Mouse (Mus musculus): ENCODE data around the gene Chpf. TPM values are rescaled to one million over a fixed set of nuclear protein-coding genes. Genes with fewer than 3 reads are reported as not detected.

Gene Chpf
- 55.1 TPM for polyA plus RNA-seq (2015; fragmentation: Illumina TruSeq; extraction: RNeasy Lipid Tissue Mini Kit (QIAGEN cat#74804); ENCODE audit: low read depth, low replicate concordance)

DNA sequence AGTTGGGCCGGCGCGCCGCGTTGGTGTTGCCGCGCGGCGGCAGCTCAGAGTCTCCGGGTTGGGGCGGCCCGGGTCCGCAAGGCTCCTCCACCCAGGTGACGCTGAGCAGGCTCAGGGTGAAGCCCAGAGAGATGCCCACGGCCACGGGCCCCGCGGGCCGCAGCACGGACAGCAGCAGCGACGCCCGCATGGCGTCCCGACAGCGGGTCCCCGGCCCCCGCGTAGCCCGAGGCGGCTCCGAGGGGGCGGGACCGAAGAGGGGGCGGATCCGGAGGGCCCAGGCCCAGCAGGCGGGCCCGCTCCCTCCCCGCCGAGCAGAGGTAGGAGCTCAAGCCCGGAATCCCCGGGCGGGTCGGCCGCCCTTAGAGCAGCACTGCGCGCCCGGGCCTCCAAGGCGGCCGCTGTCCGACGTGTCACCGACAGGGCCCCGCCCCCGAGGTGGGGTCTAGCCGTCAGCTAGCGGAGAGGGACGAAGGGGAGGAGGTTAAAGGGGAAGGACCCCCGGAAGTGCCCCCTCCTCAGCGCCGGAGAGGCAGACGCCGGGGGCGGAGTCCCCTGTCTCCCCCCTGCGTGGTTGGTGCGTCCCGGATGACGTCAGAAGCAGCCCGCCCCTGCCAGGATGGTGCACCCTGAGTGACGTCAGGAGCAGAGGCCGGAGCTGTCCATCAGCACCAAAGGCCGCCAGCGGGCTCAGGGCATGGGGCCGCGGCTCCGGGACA, at the start of gene Chpf, which contains the start of gene Tmem198:
TSS of gene Chpf (minus strand) at position 392 of the 719 bp plus-strand sequence.
TSS of gene Tmem198 (plus strand) at position 617 of the 719 bp plus-strand sequence.

GRCm38 (mm10) chr1:75521321-75522031, 42.4 kb upstream of the Chpf start, which contains the start of gene Stk11ip:
TSS of gene Stk11ip (plus strand) at chr1:75521529.

GRCm38 (mm10) chr1:75507006-75507405, 27.9 kb upstream of the Chpf start, which contains the start of gene Inha:
TSS of gene Inha (plus strand) at chr1:75507077.

GRCm38 (mm10) chr1:75505956-75506831, 27.1 kb upstream of the Chpf start, which contains the start of gene Obsl1:
TSS of gene Obsl1 (minus strand) at chr1:75506452.

DNA sequence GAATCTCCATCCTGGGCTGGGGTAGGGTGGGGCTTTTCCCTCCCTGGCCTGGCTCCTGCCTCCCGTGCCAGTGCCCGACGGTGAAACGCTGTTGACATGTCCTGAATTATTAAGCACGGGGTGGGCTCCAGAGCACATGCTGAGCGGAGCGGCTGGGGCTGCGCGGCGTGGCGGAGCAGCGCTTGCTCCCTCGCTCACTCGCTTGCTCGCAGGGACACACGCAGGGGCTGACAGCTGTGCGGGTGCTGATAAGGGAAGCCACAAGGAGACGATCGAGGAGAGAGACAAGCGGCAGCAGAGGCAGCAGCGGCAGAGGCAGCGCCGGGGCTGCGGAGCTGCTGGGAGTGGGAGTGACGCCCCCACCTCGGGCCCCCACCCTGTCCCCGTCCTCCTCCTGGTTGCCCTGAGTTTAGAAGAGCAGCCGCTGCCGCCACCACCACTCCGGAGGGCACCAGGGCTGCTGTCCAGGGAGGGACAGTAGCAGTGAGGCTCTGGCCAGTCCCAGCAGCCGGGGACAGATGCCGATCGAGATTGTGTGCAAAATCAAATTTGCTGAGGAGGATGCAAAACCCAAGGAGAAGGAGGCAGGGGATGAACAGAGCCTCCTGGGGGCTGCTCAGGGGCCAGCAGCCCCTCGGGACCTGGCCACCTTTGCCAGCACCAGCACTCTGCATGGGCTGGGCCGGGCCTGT, 28.6 kb downstream of the Chpf start, which contains the start of gene Asic4:
TSS of gene Asic4 (plus strand) at position 123 of the 692 bp plus-strand sequence.

DNA sequence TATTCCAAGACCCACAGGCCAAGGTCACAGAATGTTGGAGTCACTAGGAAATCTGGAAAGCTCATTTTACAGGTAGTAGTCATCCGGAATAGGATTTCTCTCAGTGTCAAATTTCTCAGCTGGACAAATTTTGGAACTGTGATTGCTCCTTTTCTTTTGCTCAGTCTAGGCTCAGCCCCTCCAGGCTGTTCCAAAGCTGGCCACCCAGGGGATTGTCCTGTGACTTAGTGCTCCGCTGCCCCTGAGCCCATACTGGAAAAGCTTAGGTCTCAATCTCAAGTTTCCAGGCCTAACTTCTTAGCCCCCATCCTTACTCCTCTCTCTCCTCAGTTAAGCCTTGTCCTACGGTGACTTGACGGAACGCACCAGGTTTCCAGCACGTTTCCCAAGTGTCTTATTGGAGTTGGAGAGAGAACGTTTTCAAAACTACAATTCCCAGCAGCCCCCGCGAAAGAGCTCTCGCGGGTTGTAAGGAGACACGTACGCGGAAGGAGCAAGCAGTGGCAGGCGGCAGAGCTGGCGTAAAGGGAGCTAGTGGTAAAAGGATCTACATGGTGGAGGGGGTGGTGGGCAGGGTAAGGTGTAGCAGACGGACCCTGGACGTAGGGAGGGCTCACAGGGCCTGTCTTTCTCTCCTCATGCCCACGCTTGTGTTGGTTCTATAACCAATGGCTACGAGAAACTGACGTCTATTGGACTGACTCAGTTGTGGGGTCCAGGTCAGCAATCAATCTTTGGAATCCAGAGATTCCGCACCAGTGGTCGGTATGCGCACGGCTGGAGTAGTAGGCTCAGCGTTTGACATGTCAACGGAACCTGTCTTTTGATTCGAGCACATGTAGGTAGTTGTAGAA, 43.4 kb downstream of the Chpf start, which contains the start of gene Gmppa:
TSS of gene Gmppa (plus strand) at position 456 of the 854 bp plus-strand sequence.

Other genes with a start within 250 kb of the Chpf start
- gene A630095N17Rik, start 247.2 kb downstream of the Chpf start, polyA plus RNA-seq (2015; fragmentation: Illumina TruSeq; extraction: RNeasy Lipid Tissue Mini Kit (QIAGEN cat#74804); ENCODE audit: low read depth, low replicate concordance), result not detected
- gene Dnajb2, start 242.9 kb downstream of the Chpf start, polyA plus RNA-seq (2015; fragmentation: Illumina TruSeq; extraction: RNeasy Lipid Tissue Mini Kit (QIAGEN cat#74804); ENCODE audit: low read depth, low replicate concordance), result 126 TPM
- gene Ptprn, start 214.8 kb downstream of the Chpf start, polyA plus RNA-seq (2015; fragmentation: Illumina TruSeq; extraction: RNeasy Lipid Tissue Mini Kit (QIAGEN cat#74804); ENCODE audit: low read depth, low replicate concordance), result 334 TPM
- 298 TPM for gene Resp18, start 200.9 kb downstream of the Chpf start, polyA plus RNA-seq (2015; fragmentation: Illumina TruSeq; extraction: RNeasy Lipid Tissue Mini Kit (QIAGEN cat#74804); ENCODE audit: low read depth, low replicate concordance)
- 71.3 TPM for gene Dnpep, start 161.3 kb downstream of the Chpf start, polyA plus RNA-seq (2015; fragmentation: Illumina TruSeq; extraction: RNeasy Lipid Tissue Mini Kit (QIAGEN cat#74804); ENCODE audit: low read depth, low replicate concordance)
- 2.4 TPM for gene Des, start 119.0 kb downstream of the Chpf start, polyA plus RNA-seq (2015; fragmentation: Illumina TruSeq; extraction: RNeasy Lipid Tissue Mini Kit (QIAGEN cat#74804); ENCODE audit: low read depth, low replicate concordance)
- 92.7 TPM for gene Speg, start 104.0 kb downstream of the Chpf start, polyA plus RNA-seq (2015; fragmentation: Illumina TruSeq; extraction: RNeasy Lipid Tissue Mini Kit (QIAGEN cat#74804); ENCODE audit: low read depth, low replicate concordance)
- gene Gmppa, start 43.4 kb downstream of the Chpf start, polyA plus RNA-seq (2015; fragmentation: Illumina TruSeq; extraction: RNeasy Lipid Tissue Mini Kit (QIAGEN cat#74804); ENCODE audit: low read depth, low replicate concordance), result 61.1 TPM
- 22.7 TPM for gene Asic4, start 28.9 kb downstream of the Chpf start, polyA plus RNA-seq (2015; fragmentation: Illumina TruSeq; extraction: RNeasy Lipid Tissue Mini Kit (QIAGEN cat#74804); ENCODE audit: low read depth, low replicate concordance)
- 55.6 TPM for gene Tmem198, start 225 bp upstream of the Chpf start, polyA plus RNA-seq (2015; fragmentation: Illumina TruSeq; extraction: RNeasy Lipid Tissue Mini Kit (QIAGEN cat#74804); ENCODE audit: low read depth, low replicate concordance)
- gene Obsl1, start 27.1 kb upstream of the Chpf start, polyA plus RNA-seq (2015; fragmentation: Illumina TruSeq; extraction: RNeasy Lipid Tissue Mini Kit (QIAGEN cat#74804); ENCODE audit: low read depth, low replicate concordance), result 14.5 TPM
- 24.9 TPM for gene Inha, start 27.8 kb upstream of the Chpf start, polyA plus RNA-seq (2015; fragmentation: Illumina TruSeq; extraction: RNeasy Lipid Tissue Mini Kit (QIAGEN cat#74804); ENCODE audit: low read depth, low replicate concordance)
- gene Stk11ip, start 42.2 kb upstream of the Chpf start, polyA plus RNA-seq (2015; fragmentation: Illumina TruSeq; extraction: RNeasy Lipid Tissue Mini Kit (QIAGEN cat#74804); ENCODE audit: low read depth, low replicate concordance), result 21.0 TPM
- gene Slc4a3, start 67.0 kb upstream of the Chpf start, polyA plus RNA-seq (2015; fragmentation: Illumina TruSeq; extraction: RNeasy Lipid Tissue Mini Kit (QIAGEN cat#74804); ENCODE audit: low read depth, low replicate concordance), result 76.2 TPM